Mouse (Mus musculus): Measurements from ENCODE around the gene Prkce. TPM values are rescaled to one million over a fixed set of nuclear protein-coding genes. Genes with fewer than 3 reads are reported as not detected.

Gene Prkce
- total and polyA plus RNA-seq, 3 experiments: 2.0 to 6.1 (median 2.7) TPM

GRCm38 (mm10) chr17:86234587-86235150, 67.1 kb downstream of the Prkce start:
- TF ChIP-seq TAL1 (conservative IDR thresholded peaks at IDR 0.05; ENCODE audit: low read depth, low read length) (no peak), CTCF (IDR thresholded peaks at IDR 0.05; ENCODE audit: low read depth, low read length) (no peak), GATA2 (IDR thresholded peaks at IDR 0.05; ENCODE audit: borderline replicate concordance, low read depth, low read length) (no peak)
- no peak for ATAC-seq (ENCODE audit: extremely low read depth, insufficient number of reproducible peaks, low FRiP score, poor library complexity, severe bottlenecking)
- DNase-seq (ENCODE audit: low spot score): no peak
- Histone ChIP-seq H3K9me3 (replicated peaks) (peaks cover 17% of the 10 kb centered on the region), H3K4me1 (ENCODE audit: insufficient read depth, low read depth, low read length) (no peaks in the 10 kb centered on the region), H3K4me3 (ENCODE audit: low read depth, low read length) (no peak overlapping the region), H3K36me3 (replicated peaks) (no peaks in the 10 kb centered on the region), H3K27me3 (ENCODE audit: insufficient read depth, low read length) (peaks cover 3% of the 10 kb centered on the region; the same call in 1 of the 2 replicates)

- Histone ChIP-seq H3K4me3 (ENCODE audit: low read depth, low read length) (no peak overlapping the region), H3K4me1 (ENCODE audit: insufficient read depth, low read depth, low read length) (no peaks in the 10 kb centered on the region), H3K9me3 (replicated peaks) (peaks cover 10% of the 10 kb centered on the region), H3K36me3 (replicated peaks) (no peaks in the 10 kb centered on the region), H3K27me3 (ENCODE audit: insufficient read depth, low read length) (peaks cover 3% of the 10 kb centered on the region; the same call in 1 of the 2 replicates)
- DNase-seq (ENCODE audit: low spot score): no peak
- ATAC-seq (ENCODE audit: extremely low read depth, insufficient number of reproducible peaks, low FRiP score, poor library complexity, severe bottlenecking): no peak
- TF ChIP-seq TAL1 (conservative IDR thresholded peaks at IDR 0.05; ENCODE audit: low read depth, low read length): no peak
Measured at GRCm38 (mm10) chr17:86236026-86236712, 68.6 kb downstream of the Prkce start.

GRCm38 (mm10) chr17:86236861-86237763, 69.5 kb downstream of the Prkce start:
- DNase-seq (ENCODE audit: low spot score): no peak
- H3K27me3 ChIP-seq (ENCODE audit: insufficient read depth, low read length): no peaks in the 10 kb centered on the region; the same call in 1 of the 2 replicates
- H3K4me1 ChIP-seq (ENCODE audit: insufficient read depth, low read depth, low read length): no peaks in the 10 kb centered on the region
- no peak for ATAC-seq (ENCODE audit: extremely low read depth, insufficient number of reproducible peaks, low FRiP score, poor library complexity, severe bottlenecking)
- H3K36me3 ChIP-seq (replicated peaks): no peaks in the 10 kb centered on the region
- no peak overlapping the region for H3K4me3 ChIP-seq (ENCODE audit: low read depth, low read length)
- peaks cover 7% of the 10 kb centered on the region for H3K9me3 ChIP-seq (replicated peaks)
- TF ChIP-seq CTCF (IDR thresholded peaks at IDR 0.05; ENCODE audit: low read depth, low read length) (no peak), TAL1 (conservative IDR thresholded peaks at IDR 0.05; ENCODE audit: low read depth, low read length) (no peak), GATA2 (IDR thresholded peaks at IDR 0.05; ENCODE audit: borderline replicate concordance, low read depth, low read length) (no peak), GATA1 (IDR thresholded peaks at IDR 0.05; ENCODE audit: borderline replicate concordance, low read length) (no peak), POLR2AphosphoS5 (IDR thresholded peaks at IDR 0.05; ENCODE audit: insufficient replicate concordance, low read depth, low read length) (no peak)

- H3K4me3 ChIP-seq (ENCODE audit: low read depth, low read length): no peak overlapping the region
- no peak for DNase-seq (ENCODE audit: low spot score)
- no peaks in the 10 kb centered on the region for H3K36me3 ChIP-seq (replicated peaks)
- no peaks in the 10 kb centered on the region for H3K27me3 ChIP-seq (ENCODE audit: insufficient read depth, low read length)
- TF ChIP-seq TAL1 (conservative IDR thresholded peaks at IDR 0.05; ENCODE audit: low read depth, low read length): no peak
- no peak for TF ChIP-seq GATA2 (IDR thresholded peaks at IDR 0.05; ENCODE audit: borderline replicate concordance, low read depth, low read length)
- TF ChIP-seq CTCF (IDR thresholded peaks at IDR 0.05; ENCODE audit: low read depth, low read length): no peak
- TF ChIP-seq GATA1 (IDR thresholded peaks at IDR 0.05; ENCODE audit: borderline replicate concordance, low read length): no peak
- no peak for TF ChIP-seq POLR2AphosphoS5 (IDR thresholded peaks at IDR 0.05; ENCODE audit: insufficient replicate concordance, low read depth, low read length)
- peaks cover 14% of the 10 kb centered on the region for H3K9me3 ChIP-seq (replicated peaks)
- no peak for ATAC-seq (ENCODE audit: extremely low read depth, insufficient number of reproducible peaks, low FRiP score, poor library complexity, severe bottlenecking)
- no peaks in the 10 kb centered on the region for H3K4me1 ChIP-seq (ENCODE audit: insufficient read depth, low read depth, low read length)
Measured at GRCm38 (mm10) chr17:86242291-86242690, 74.7 kb downstream of the Prkce start.

- DNase-seq (ENCODE audit: low spot score) (no peak), ATAC-seq (ENCODE audit: extremely low read depth, insufficient number of reproducible peaks, low FRiP score, poor library complexity, severe bottlenecking) (no peak)
- no peaks in the 10 kb centered on the region for H3K4me1 ChIP-seq (ENCODE audit: insufficient read depth, low read depth, low read length)
- H3K36me3 ChIP-seq (replicated peaks): no peaks in the 10 kb centered on the region
- H3K27me3 ChIP-seq (ENCODE audit: insufficient read depth, low read length): no peaks in the 10 kb centered on the region
- no peak overlapping the region for H3K4me3 ChIP-seq (ENCODE audit: low read depth, low read length)
- H3K9me3 ChIP-seq (replicated peaks): peaks cover 17% of the 10 kb centered on the region
- no peak for TF ChIP-seq CTCF (IDR thresholded peaks at IDR 0.05; ENCODE audit: low read depth, low read length)
- no peak for TF ChIP-seq GATA2 (IDR thresholded peaks at IDR 0.05; ENCODE audit: borderline replicate concordance, low read depth, low read length)
- TF ChIP-seq GATA1 (IDR thresholded peaks at IDR 0.05; ENCODE audit: borderline replicate concordance, low read length): no peak
- no peak for TF ChIP-seq TAL1 (conservative IDR thresholded peaks at IDR 0.05; ENCODE audit: low read depth, low read length)
- TF ChIP-seq POLR2AphosphoS5 (IDR thresholded peaks at IDR 0.05; ENCODE audit: insufficient replicate concordance, low read depth, low read length): no peak
Measured at GRCm38 (mm10) chr17:86243109-86243527, 75.5 kb downstream of the Prkce start.

GRCm38 (mm10) chr17:86244397-86244796, 76.8 kb downstream of the Prkce start:
- peaks cover 17% of the 10 kb centered on the region for H3K9me3 ChIP-seq (replicated peaks)
- H3K4me3 ChIP-seq (ENCODE audit: low read depth, low read length): no peak overlapping the region
- no peaks in the 10 kb centered on the region for H3K36me3 ChIP-seq (replicated peaks)
- DNase-seq (ENCODE audit: low spot score) (no peak), ATAC-seq (ENCODE audit: extremely low read depth, insufficient number of reproducible peaks, low FRiP score, poor library complexity, severe bottlenecking) (no peak)
- no peaks in the 10 kb centered on the region for H3K27me3 ChIP-seq (ENCODE audit: insufficient read depth, low read length)
- TF ChIP-seq POLR2AphosphoS5 (IDR thresholded peaks at IDR 0.05; ENCODE audit: insufficient replicate concordance, low read depth, low read length) (no peak), TAL1 (conservative IDR thresholded peaks at IDR 0.05; ENCODE audit: low read depth, low read length) (no peak), CTCF (IDR thresholded peaks at IDR 0.05; ENCODE audit: low read depth, low read length) (no peak), GATA1 (IDR thresholded peaks at IDR 0.05; ENCODE audit: borderline replicate concordance, low read length) (no peak), GATA2 (IDR thresholded peaks at IDR 0.05; ENCODE audit: borderline replicate concordance, low read depth, low read length) (no peak)
- no peaks in the 10 kb centered on the region for H3K4me1 ChIP-seq (ENCODE audit: insufficient read depth, low read depth, low read length)

Measured in G1E (cell line).